Mouse (Mus musculus): Measurements from ENCODE around the gene Asgr1.
A peak's percentile ranks its signal among the peaks of the same experiment; 100 is the strongest.

Gene Asgr1

GRCm38 (mm10) chr11:70026689-70027088, 27.2 kb upstream of the Asgr1 start:
- peak; percentile 66 to 76 for DNase-seq (ENCODE audit: low spot score in 2 of 2)

- DNase-seq (ENCODE audit: low spot score in 2 of 2) = no peak
Measured at GRCm38 (mm10) chr11:70027397-70027796, 26.5 kb upstream of the Asgr1 start.

DNA sequence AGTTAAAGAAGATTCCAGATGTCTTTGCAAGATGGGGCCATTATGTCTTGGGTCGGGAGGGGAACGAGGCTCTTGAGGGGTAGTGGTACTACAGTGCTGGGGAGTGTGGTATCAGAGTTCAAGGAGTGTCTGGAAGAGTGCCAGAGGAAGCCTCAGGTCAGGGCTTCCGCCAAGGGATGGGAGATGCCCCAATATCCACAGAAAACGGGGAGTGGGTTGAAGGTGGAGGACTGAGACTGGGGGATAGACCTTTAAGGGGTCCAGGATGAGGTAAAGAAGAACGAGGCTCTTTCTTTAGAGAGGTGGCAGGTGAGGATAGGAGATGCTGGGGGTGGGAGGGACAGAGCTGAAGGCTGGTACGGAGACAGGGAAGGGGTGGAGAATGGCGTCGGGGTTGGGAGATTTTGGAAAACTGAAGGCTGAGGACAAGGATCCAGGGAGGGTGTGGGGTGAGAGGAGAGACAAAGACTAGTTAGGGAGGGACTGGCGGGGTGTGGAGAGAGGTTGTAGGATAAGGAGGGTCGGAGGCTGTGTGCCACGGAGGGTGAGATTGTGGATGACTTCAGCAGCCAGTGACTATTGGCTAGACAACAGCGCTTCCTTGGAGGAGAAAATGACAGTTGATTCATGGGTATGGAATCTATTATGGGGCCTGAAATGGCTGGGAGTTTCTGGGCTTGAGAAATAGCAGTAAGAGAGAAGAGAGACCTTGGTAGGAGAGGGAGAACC, 25.3 kb upstream of the Asgr1 start:
- no peak for DNase-seq (ENCODE audit: low spot score in 2 of 2)

GRCm38 (mm10) chr11:70029130-70029801, 24.6 kb upstream of the Asgr1 start:
- DNase-seq (ENCODE audit: low spot score in 2 of 2) = peak; percentile 76 to 77

- no peak for DNase-seq (ENCODE audit: low spot score in 2 of 2)
Measured at GRCm38 (mm10) chr11:70029829-70030550, 23.9 kb upstream of the Asgr1 start.

DNA sequence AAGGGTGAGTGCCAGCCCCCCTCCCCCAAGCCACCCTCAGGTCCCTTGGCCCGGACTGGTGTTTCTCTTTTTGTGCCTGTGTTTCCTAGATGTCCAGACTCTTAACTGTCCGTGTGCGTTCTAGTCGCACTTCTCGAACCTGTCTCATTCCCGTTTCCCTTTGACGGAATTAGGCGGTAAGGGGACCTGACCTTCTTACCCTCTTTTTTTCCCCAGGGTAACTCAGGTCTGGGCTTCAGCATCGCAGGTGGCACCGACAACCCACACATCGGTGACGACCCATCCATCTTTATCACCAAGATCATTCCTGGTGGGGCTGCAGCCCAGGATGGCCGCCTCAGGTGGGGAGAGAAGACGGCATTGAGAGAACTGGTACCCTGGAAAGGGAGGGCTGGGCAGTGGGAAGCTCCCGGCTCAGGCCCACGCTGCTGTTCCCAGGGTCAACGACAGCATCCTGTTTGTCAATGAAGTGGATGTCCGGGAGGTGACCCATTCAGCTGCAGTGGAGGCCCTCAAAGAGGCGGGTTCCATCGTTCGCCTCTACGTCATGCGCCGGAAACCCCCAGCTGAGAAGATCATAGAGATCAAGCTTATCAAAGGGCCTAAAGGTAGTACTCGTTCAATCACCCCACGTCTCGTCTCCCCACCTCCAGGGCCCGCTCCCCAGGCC, 23.1 kb upstream of the Asgr1 start:
- DNase-seq (ENCODE audit: low spot score in 2 of 2) = no peak

GRCm38 (mm10) chr11:70031321-70031670, 22.6 kb upstream of the Asgr1 start:
- DNase-seq (ENCODE audit: low spot score in 2 of 2) = no peak

- DNase-seq (ENCODE audit: low spot score in 2 of 2) = no peak
Measured at GRCm38 (mm10) chr11:70038174-70038573, 15.7 kb upstream of the Asgr1 start.

DNA sequence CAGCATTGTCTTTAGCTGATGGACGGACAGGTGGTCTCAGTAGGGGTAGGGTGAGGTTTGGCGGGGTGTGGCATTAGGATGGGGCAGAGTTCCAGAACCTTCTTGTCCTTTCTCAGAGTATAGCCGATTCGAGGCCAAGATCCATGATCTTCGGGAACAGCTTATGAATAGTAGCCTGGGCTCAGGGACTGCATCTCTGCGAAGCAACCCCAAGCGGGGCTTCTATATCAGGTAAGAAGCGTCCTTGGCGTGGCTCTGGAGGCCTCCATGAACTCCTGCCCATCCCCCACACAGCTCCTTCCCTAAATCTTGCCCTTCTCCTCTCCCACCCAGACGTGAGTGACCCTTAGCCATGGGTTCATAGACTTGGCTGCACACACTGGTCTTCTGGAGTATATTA, 14.3 kb upstream of the Asgr1 start:
- DNase-seq (ENCODE audit: low spot score in 2 of 2) = no peak

- DNase-seq (ENCODE audit: low spot score in 2 of 2) = no peak
Measured at GRCm38 (mm10) chr11:70040184-70040583, 13.7 kb upstream of the Asgr1 start.

GRCm38 (mm10) chr11:70042309-70043085, 11.4 kb upstream of the Asgr1 start:
- no peak for DNase-seq (ENCODE audit: low spot score in 2 of 2)

- DNase-seq (ENCODE audit: low spot score in 2 of 2) = no peak
Measured at GRCm38 (mm10) chr11:70043665-70044064, 10.2 kb upstream of the Asgr1 start.

- no peak for DNase-seq (ENCODE audit: low spot score in 2 of 2)
Measured at GRCm38 (mm10) chr11:70045435-70045834, 8.4 kb upstream of the Asgr1 start.

GRCm38 (mm10) chr11:70049366-70049765, 4.5 kb upstream of the Asgr1 start:
- DNase-seq (ENCODE audit: low spot score in 2 of 2) = no peak

DNA sequence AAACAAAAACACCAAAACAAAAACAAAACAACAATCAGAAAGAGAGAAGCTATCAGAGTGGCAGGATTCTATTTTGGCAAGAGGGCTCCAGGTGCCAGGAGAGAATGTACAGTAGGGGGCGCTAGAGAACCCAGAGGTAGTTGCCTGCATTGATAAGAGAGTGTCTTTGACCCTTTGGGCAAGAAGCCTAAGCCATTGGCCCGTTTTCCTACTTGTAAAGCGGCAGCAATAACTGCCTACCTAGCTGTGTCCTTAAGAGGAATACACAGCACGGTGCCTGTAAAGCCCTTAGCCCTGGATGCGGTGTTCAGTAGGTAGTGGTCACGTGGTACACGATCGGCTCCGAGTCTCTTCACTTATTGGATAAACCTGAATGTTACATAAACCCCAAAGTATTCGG, 4.1 kb upstream of the Asgr1 start:
- no peak for DNase-seq (ENCODE audit: low spot score in 2 of 2)

- DNase-seq (ENCODE audit: low spot score in 2 of 2) = no peak
Measured at GRCm38 (mm10) chr11:70053156-70053555, 729 bp upstream of the Asgr1 start.

DNA sequence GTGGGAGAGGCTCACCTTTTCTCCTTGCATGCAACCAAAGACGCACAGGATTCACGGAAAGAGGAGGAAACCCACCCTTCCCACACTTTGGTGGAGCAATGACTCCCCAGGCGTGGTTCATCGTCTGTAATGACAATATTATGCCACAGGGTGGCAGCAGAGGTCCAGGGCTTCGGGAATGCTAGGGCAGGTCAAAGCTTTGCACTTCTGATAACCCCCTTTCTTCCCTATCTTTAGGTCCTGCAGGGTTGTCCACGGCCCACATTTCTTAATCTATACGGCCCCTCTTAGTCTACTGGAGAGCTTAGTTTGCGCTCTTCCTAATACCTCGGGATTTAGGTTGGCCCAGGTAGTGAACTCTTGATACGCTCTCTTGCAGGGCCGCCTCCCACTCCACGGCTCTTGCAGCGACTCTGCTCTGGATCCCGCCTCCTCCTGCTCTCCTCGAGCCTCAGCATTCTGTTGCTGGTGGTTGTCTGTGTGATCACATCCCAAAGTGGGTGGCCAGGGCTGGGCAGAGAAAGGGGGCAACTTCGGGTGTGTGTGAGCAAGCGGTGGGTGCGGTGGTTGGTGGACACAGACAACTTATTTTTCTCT, 1.8 kb downstream of the Asgr1 start:
- peak; percentile 57 to 82 for DNase-seq (ENCODE audit: low spot score in 2 of 2)

- DNase-seq (ENCODE audit: low spot score in 2 of 2) = no peak
Measured at GRCm38 (mm10) chr11:70057805-70058204, 3.9 kb downstream of the Asgr1 start.

GRCm38 (mm10) chr11:70059930-70060329, 6.0 kb downstream of the Asgr1 start:
- DNase-seq (ENCODE audit: low spot score in 2 of 2) = no peak

DNA sequence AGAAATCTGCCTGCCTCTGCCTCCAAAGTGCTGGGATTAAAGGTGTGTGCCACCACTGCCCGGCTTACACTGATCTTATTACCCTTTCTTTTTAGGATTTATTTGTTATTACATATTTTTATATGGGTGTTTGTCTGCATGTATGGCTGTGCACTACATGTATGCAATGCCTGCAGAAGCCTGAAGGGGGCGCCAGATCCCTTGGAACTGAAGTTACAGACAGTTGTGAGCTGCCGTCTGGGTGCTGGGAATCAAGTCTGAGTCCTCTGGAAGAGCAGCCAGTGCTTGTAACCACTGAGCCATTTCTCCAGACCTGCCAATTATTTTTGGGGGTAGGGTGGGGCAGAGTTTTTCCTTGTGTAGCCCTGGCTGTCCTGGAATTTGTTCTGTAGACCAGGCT, 9.2 kb downstream of the Asgr1 start:
- no peak for DNase-seq (ENCODE audit: low spot score in 2 of 2)

GRCm38 (mm10) chr11:70066701-70067100, 12.8 kb downstream of the Asgr1 start:
- DNase-seq (ENCODE audit: low spot score in 2 of 2) = no peak
